Mouse (Mus musculus) midbrain, embryonic 11.5 days (tissue): ENCODE results near the gene Gab2. TPM values are rescaled to one million over a fixed set of nuclear protein-coding genes. Genes with fewer than 3 reads are reported as not detected.

ENCODE experiments used
- ATAC-seq: fragments of 200-750 bp; cut with Nextera tagmentation; 2 replicates; pipeline ENCODE4 v1.8.0; 2017; ENCODE audit warnings: moderate TSS enrichment, moderate library complexity; ENCODE audit not compliant: low FRiP score
- DNase-seq: peaks from one replicate; pipeline ENCODE4 v3.0.0; 2015; ENCODE audit warnings: low spot score; ENCODE audit errors: missing footprints
- H3K27ac ChIP-seq: fragments of 300-500 bp; sonication (generic); 2 replicates; pipeline ENCODE4 v1.5.1; 2014; ENCODE audit warnings: low read depth, low read length
- H3K27me3 ChIP-seq: fragments of 300-500 bp; sonication (generic); 2 replicates; pipeline ENCODE4 v1.6.1; 2014; ENCODE audit warnings: mild to moderate bottlenecking, low read length, moderate library complexity, mixed read lengths; ENCODE audit not compliant: control insufficient read depth, insufficient read depth
- H3K36me3 ChIP-seq: fragments of 300-500 bp; sonication (generic); 2 replicates; pipeline ENCODE4 v1.6.1; 2014; ENCODE audit warnings: mild to moderate bottlenecking, low read length, moderate library complexity, mixed read lengths; ENCODE audit not compliant: control insufficient read depth, insufficient read depth
- H3K4me1 ChIP-seq: fragments of 300-500 bp; sonication (generic); 2 replicates; pipeline ENCODE4 v1.6.1; 2014; ENCODE audit warnings: low read length; ENCODE audit not compliant: control insufficient read depth, insufficient read depth
- H3K4me2 ChIP-seq: fragments of 300-500 bp; sonication (generic); 2 replicates; pipeline ENCODE4 v1.6.1; 2014; ENCODE audit warnings: mild to moderate bottlenecking, moderate library complexity
- H3K4me3 ChIP-seq: fragments of 300-500 bp; sonication (generic); 2 replicates; pipeline ENCODE4 v1.5.1; 2014; ENCODE audit warnings: low read depth, low read length
- H3K9ac ChIP-seq: fragments of 300-500 bp; sonication (generic); 2 replicates; pipeline ENCODE4 v1.6.1; 2014; ENCODE audit warnings: low read length
- H3K9me3 ChIP-seq: fragments of 300-500 bp; sonication (generic); 2 replicates; pipeline ENCODE4 v1.6.1; 2016; ENCODE audit warnings: low read length; ENCODE audit not compliant: control insufficient read depth
- WGBS: fragments of 180-500 bp; shearing (Covaris S2); extraction: QIAGEN DNeasy Blood & Tissue Kit; methylation state at CpG from one replicate; pipeline ENCODE4 v1.1.7; 2014; 5-methylcytosine and 5-hydroxymethylcytosine counted together
- polyA plus RNA-seq: library from polyadenylated mRNA; unstranded; fragments of >200 nt; fragmentation: Nextera tagmentation; extraction: Ambion mirVana; gene quantifications from 2 replicates; pipeline ENCODE4 v1.2.1, GENCODE M21; 2014

Gene Gab2
- polyA plus RNA-seq, 1 experiment from 2014 or later, result 9.4 TPM

DNA sequence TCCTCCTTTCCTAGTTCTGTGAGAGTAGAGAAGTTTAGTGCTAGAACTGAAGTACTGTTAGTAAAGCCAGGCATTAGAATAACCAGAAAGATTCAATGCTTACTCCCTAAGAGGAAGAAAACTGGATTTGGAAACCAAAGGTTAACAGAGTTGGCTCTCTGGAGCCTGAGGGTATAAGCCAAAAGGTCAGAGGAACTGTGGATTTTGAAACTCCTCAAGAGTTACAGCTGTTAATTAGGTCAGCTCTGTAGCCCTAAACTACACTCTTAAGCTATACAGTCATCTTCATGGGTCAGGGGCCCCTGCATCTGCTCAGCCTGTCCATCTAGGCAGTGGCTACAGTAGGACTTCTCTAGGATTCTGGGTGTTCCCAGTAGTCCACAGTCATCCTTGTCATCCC is 4.4 kb upstream of the Gab2 start:
- Histone ChIP-seq H3K27me3 (no peaks in the 10 kb centered on the region), H3K9ac (no peak overlapping the region), H3K36me3 (no peaks in the 10 kb centered on the region), H3K4me1 (no peaks in the 10 kb centered on the region), H3K9me3 (no peaks in the 10 kb centered on the region), H3K27ac (no peak overlapping the region), H3K4me2 (no peak overlapping the region), H3K4me3 (no peak overlapping the region)
- DNase-seq (no peak), ATAC-seq (no peak)

DNA sequence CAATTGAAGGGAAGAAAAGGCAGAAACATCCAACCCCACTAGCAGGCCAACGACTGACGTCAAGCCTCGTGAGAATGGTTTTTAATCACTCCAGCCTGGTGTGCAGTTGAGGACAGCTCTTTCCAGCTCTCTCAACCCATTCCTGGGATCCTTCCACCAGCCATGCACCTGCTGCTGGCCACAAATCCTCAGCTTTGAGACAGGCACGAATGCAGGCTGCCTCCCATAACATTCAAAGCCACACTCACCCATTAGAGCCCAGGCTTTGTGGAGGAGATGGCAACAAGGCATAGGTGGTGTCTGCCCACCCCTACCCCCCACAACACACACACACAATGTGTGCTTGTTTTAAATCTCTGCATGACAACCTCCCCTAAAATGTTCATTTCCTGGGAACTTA is 2.7 kb upstream of the Gab2 start:
- H3K27ac ChIP-seq, result no peak overlapping the region
- no peak overlapping the region for H3K9ac ChIP-seq
- peaks cover 3% of the 10 kb centered on the region for H3K4me1 ChIP-seq
- no peaks in the 10 kb centered on the region for H3K36me3 ChIP-seq
- ATAC-seq, result no peak
- H3K27me3 ChIP-seq, result no peaks in the 10 kb centered on the region
- no peak overlapping the region for H3K4me2 ChIP-seq
- no peak for DNase-seq
- no peak overlapping the region for H3K4me3 ChIP-seq
- WGBS, result 46% methylated on average over 4 of the region's 4 CpGs
- no peaks in the 10 kb centered on the region for H3K9me3 ChIP-seq

DNA sequence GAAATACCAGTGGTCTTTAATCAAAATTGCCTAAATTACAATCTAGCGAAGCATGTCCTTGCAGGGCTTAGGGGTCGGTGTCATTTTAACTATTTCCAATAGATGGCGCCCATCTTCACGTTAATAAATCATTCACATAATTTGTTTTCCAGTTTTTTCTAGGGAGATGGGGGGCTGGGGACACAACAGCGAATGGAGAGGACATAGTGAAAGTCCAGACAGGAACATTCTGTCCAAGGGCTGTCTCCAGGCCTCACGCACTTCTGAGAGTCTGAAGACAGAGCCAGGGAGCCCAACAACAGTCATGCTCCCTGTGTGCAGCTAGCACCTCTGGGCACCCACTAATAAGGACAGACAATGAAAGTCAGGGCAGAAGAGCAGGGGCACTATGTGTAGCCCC is 2.2 kb upstream of the Gab2 start:
- Histone ChIP-seq H3K4me3 (no peak overlapping the region), H3K4me1 (peaks cover 3% of the 10 kb centered on the region), H3K27ac (no peak overlapping the region), H3K36me3 (no peaks in the 10 kb centered on the region), H3K4me2 (no peak overlapping the region), H3K9ac (no peak overlapping the region), H3K9me3 (no peaks in the 10 kb centered on the region), H3K27me3 (no peaks in the 10 kb centered on the region)
- DNase-seq, result peak; percentile 91
- ATAC-seq, result no peak
- 19% methylated on average over 6 of the region's 6 CpGs for WGBS

DNA sequence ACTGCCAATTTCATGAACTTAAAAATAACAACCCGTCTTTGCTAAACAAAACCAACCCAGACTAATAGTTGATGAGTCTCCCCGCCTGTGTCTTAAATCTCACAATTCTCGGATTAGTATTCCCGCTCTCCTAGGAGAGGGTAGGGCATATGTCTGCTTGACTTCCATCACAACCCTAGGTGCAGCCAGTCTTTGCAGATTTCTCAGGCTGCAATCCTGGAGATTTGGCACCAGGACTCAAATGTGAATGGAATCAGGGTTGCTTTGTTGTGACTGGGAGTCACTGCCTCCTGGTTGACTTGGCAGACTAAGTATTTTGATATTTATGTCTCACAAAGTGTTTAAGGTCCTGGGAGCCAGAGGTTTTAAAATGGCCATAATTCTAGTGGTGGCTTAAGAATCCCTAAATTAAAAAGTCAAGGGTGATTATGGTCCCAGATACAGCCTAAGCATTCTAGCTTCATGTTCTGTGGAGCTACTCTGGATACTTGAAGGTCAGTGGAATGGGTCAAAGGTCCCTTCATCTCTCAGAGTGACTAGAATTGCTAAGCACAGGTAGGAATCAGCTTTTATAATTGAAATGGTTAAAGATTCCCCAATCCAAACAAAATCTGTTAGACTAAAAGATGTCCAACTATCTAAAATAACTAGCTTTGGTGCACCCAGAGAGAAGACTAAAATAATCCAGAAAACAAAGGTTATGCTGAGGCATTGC is 1.6 kb upstream of the Gab2 start:
- DNase-seq (no peak), ATAC-seq (no peak)
- Histone ChIP-seq H3K4me1 (peaks cover 3% of the 10 kb centered on the region), H3K9ac (no peak overlapping the region), H3K27me3 (no peaks in the 10 kb centered on the region), H3K4me2 (no peak overlapping the region), H3K36me3 (no peaks in the 10 kb centered on the region), H3K4me3 (no peak overlapping the region), H3K9me3 (no peaks in the 10 kb centered on the region), H3K27ac (no peak overlapping the region)
- WGBS, result 76% methylated on average over 4 of the region's 4 CpGs

DNA sequence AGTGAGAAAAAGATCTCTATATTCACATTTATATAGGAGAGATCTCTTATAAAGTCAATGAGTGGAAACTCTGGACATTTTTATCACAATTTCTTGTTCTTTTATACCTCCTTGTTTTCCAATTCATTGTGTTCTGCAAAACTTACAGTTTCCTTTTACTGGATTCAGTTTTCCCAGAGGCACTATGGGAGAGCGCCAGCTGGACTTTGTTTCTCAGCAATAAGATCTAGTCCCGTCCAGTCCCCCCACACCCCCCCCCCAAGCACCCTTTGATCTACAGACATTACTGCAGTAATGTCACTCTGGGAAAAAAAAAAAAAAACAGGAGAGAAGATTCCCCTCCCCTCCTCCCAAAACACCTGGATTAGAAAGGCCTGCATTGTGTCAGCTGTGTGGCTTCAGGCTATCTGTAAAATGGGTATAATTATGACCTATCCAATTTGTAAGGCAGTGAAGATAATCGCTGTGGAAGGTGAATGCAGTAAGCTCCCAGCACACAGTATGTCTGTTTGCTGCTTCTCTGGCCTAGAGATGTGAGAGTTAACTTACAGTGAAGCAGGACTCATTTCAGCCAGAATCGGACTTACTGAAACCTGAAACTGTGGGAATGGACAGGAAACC is 655 bp upstream of the Gab2 start:
- peak overlapping the region; percentile 84 for H3K4me2 ChIP-seq
- H3K9ac ChIP-seq, result peak overlapping the region; percentile 95
- H3K4me3 ChIP-seq, result peak overlapping the region; percentile 94
- ATAC-seq, result no peak
- H3K36me3 ChIP-seq, result no peaks in the 10 kb centered on the region
- DNase-seq, result no peak
- H3K9me3 ChIP-seq, result no peaks in the 10 kb centered on the region
- H3K27ac ChIP-seq, result peak overlapping the region; percentile 77; the same call in 1 of the 2 replicates
- H3K4me1 ChIP-seq, result peaks cover 3% of the 10 kb centered on the region
- 45% methylated on average over 4 of the region's 4 CpGs for WGBS
- no peaks in the 10 kb centered on the region for H3K27me3 ChIP-seq

DNA sequence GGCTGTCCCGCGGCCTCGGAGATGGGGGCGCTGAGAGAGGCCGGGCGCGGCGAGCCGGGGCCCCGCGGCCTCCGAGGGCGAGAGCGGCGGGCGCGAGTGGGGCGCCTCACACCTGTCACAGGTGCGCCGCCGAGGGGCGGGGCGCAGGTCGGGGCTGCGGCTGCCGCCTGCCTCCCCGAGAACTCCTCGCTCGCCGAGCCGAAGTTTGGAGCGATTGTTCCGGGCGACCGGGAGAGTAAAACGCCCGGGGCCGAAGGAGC is 503 bp downstream of the Gab2 start:
- H3K4me2 ChIP-seq, result peak overlapping the region; percentile 84
- 0% methylated on average over 30 of the region's 38 CpGs for WGBS
- H3K4me1 ChIP-seq, result peaks cover 3% of the 10 kb centered on the region
- H3K36me3 ChIP-seq, result no peaks in the 10 kb centered on the region
- peak overlapping the region; percentile 94 for H3K4me3 ChIP-seq
- DNase-seq (no peak), ATAC-seq (no peak)
- peak overlapping the region; percentile 77 for H3K27ac ChIP-seq
- H3K9ac ChIP-seq, result peak overlapping the region; percentile 95
- H3K27me3 ChIP-seq, result no peaks in the 10 kb centered on the region
- H3K9me3 ChIP-seq, result no peaks in the 10 kb centered on the region

DNA sequence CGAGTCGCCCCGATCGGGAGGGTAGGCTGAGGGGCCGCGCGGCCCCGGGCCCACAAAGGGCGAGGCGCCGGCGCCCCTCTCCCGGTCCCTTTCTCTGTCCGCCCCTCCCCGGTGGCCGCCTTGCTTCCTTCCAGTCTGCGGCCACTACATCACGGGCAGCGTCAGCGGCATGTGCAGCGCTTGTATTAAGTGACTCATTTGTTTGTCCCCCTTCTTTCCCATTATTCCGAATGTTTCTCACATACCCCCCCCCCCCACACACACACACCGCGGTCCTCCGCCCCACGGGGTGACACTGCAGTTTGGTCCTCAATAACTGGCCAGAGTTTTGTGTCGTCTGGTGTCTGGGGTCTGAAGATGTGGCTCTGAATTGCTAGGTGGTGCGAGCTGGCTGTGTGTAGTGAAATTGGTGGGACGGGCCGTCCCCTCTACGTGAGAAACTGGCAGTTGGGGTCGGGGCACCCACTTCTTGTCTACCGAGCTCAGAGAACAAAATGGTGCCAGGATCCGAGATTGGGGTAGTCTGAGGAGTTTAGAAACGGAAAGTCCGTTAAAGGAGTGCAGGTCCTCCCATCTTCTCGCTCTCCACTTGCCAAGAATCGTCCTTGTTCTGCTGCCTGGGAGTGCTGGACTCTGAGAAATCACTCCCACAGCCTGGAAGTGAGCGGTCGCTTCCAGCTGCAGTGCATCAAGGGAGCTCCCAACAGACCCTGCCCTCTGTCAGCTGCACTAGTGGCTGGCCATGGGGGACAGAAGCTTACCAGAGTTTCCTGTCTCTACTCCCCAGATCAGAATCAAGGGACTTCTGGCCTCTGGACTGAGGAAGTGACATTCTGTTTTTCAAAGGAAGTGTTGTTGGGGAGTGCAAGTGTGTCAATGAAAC is 1.1 kb downstream of the Gab2 start:
- WGBS, result under 1% methylated on average over 27 of the region's 40 CpGs
- ATAC-seq (peak; percentile 45), DNase-seq (peak; percentile 95)
- Histone ChIP-seq H3K9me3 (no peaks in the 10 kb centered on the region), H3K4me1 (peaks cover 3% of the 10 kb centered on the region), H3K36me3 (no peaks in the 10 kb centered on the region), H3K27ac (peak overlapping the region; percentile 77), H3K9ac (peak overlapping the region; percentile 95), H3K4me3 (peak overlapping the region; percentile 94), H3K27me3 (no peaks in the 10 kb centered on the region), H3K4me2 (peak overlapping the region; percentile 84)

DNA sequence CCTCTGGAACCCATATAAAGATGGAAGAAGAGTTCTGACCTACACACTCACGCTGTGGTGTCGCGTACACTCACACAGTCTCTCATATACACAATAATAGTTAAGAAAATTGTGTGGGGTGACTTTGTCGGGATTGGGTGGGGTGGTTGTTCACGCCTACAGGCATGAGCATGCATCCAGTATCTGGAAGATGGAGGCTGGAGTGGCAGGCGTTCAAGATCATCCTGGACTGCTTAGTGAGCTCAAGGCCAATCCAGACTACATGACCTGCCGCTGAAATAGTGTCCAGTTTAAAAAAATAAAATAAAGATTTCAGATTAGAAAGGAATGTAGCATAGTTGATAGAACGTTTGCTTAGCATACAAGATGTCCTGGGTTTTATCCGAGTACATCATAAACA is 2.2 kb downstream of the Gab2 start:
- ATAC-seq (no peak), DNase-seq (no peak)
- peaks cover 3% of the 10 kb centered on the region for H3K4me1 ChIP-seq
- 83% methylated on average over 9 of the region's 9 CpGs for WGBS
- H3K36me3 ChIP-seq, result no peaks in the 10 kb centered on the region
- H3K27me3 ChIP-seq, result no peaks in the 10 kb centered on the region
- no peak overlapping the region for H3K27ac ChIP-seq
- no peaks in the 10 kb centered on the region for H3K9me3 ChIP-seq
- no peak overlapping the region for H3K4me2 ChIP-seq
- H3K9ac ChIP-seq, result no peak overlapping the region
- H3K4me3 ChIP-seq, result no peak overlapping the region

DNA sequence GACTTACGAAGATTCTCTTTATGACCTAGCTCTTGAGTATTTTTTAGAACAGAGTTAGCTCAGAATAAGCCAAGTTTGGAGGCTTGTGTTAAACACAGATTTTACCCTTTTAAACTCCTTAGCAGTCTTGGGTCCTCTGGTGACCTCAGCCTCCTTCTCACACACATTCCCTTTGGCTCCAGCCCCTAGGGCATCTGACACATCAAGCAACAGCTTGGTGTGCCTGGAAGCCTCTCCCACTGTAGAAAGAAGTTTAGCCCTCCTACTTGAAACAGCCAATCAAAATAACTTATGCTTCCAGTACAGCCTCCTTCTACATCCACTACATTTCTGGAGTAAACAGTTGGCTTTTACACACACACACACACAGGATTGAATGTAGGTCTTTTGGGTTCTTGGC is 2.8 kb downstream of the Gab2 start:
- 94% methylated on average over 1 of the region's 1 CpGs for WGBS
- no peaks in the 10 kb centered on the region for H3K27me3 ChIP-seq
- no peak overlapping the region for H3K9ac ChIP-seq
- H3K4me3 ChIP-seq, result no peak overlapping the region
- no peak for DNase-seq
- ATAC-seq, result no peak
- no peaks in the 10 kb centered on the region for H3K36me3 ChIP-seq
- H3K4me1 ChIP-seq, result peaks cover 3% of the 10 kb centered on the region
- H3K27ac ChIP-seq, result no peak overlapping the region
- no peaks in the 10 kb centered on the region for H3K9me3 ChIP-seq
- H3K4me2 ChIP-seq, result no peak overlapping the region
